Mouse (Mus musculus) thymus, postnatal 4 days (tissue): ENCODE results near the gene Wdr89.
A peak's percentile ranks its signal among the peaks of the same experiment; 100 is the strongest.

ENCODE experiments used
- DNase-seq: peaks from one replicate; pipeline ENCODE4 v3.0.0; 2021

The Wdr89 gene

GRCm38 (mm10) chr12:75612711-75613110 is 56.6 kb downstream of the Wdr89 start:
- DNase-seq, result no peak

- peak; percentile 20 for DNase-seq
These were observed 69.8 kb downstream of the Wdr89 start for GRCm38 (mm10) chr12:75599490-75599889.

DNA sequence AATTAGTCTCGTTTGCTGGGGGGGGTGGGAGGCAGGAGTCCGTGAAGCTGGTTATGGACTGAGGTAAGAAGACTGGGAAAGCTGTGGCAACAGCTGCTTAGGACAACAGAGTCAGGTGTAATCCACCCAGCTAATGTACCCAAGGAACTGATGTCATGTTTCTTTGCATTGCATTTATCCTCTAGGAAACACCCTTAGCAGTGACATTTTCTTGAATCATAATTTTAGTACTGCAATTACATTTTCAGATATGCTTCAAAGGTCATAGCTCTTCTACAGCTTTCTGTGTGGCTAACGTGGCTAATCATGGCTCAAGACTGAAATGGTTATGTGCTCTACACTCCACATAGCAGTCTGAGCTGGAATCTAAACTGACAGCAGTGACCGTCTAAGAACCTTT is 70.3 kb downstream of the Wdr89 start:
- no peak for DNase-seq

DNA sequence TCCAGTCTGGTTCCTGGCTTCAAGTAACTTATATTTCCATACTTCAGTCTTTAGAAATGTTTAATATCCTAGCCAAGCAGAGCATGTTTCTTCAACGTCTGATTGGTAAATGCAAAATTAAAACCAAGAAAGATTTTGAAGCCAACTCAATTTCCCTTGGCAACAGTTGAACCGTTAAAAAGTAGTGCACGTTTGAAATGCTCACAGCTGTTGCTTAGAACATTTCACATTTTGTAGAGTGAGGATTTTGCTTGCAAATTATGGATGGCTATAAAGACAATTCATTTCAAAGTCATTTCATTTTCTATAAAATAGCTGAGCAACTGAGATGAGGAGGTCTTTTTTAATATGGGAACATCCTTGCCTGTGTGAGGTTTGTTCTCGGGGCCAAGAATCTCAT is 71.6 kb downstream of the Wdr89 start:
- no peak for DNase-seq

- peak; percentile 99 for DNase-seq
These were observed 73.0 kb downstream of the Wdr89 start, which contains the start of gene Ppp2r5e for GRCm38 (mm10) chr12:75596154-75597002. TSS of gene Ppp2r5e (minus strand) at chr12:75596245.

- DNase-seq, result peak; percentile 66
These were observed 73.8 kb downstream of the Wdr89 start for GRCm38 (mm10) chr12:75595291-75596153.

DNA sequence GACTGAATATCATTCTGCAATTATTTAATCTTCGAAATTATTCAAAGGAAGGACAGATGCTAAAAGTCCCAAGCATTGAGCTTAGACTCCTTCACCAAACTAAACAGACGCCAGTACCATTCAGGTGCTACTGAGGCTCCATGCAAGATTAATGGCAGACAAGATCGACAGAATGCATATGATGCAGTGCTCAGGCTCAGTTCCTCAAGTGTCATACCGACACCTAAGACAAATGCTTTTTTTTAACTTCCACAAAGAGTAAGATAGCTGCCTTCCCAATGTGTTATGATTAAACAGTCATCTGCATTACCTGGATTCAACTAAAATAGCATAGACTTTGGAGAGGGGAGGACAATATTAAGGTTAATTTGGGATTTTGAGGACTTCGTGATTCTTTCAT is 74.9 kb downstream of the Wdr89 start:
- no peak for DNase-seq

DNA sequence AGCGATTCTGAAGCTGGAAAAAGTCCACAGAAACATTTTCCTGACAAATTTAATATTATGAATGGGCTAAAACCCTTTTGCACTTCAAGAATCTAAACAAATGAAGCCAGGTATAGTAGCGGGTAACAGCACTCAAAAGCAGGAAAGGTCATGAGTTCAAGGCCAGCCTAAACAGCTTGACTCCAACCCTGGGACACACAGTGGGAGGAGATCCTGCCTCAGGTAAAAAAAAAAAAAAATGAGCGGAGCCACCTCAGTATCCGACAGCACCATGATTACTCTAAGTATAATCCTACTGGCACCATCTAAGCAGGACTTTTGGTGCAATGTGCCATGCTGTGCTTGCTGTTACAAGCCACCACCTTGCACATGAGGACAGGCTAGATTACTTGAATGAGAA is 75.5 kb downstream of the Wdr89 start:
- DNase-seq, result no peak

- DNase-seq, result peak; percentile 13
These were observed 81.8 kb downstream of the Wdr89 start for GRCm38 (mm10) chr12:75587501-75587900.

DNA sequence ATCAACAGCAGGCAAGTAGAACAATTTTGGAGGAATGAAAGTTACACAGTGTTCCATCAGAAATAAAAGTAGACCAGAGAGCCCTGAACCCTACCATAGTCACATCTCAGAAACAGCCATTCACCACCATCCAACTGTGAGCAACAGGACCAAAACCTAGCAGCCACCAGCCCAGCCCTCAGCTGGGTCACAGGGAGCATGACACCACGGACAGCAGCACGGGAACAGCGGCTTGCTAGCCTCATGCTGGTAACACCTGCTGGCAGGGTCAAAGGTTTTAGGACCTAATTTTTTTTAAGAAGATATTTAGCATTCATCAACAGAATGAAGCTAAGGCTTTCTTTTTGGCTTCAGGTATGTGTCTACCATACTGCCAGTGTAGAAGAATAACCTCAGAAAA is 85.6 kb downstream of the Wdr89 start:
- DNase-seq, result no peak
